Mouse (Mus musculus): ENCODE measurements around the gene Map6. TPM values are rescaled to one million over a fixed set of nuclear protein-coding genes. Genes with fewer than 3 reads are reported as not detected.

Map6 gene
- total RNA-seq (2021), result 10 to 100 TPM; 15.7 to 19.9 TPM
- long read RNA-seq, experiment 1, full-length matches to known transcripts, result 4 of 5 reads
- long read RNA-seq, experiment 1, partial matches to known transcripts, result 0 of 5 reads
- long read RNA-seq, experiment 1, other reads (novel, unspliced or antisense), result 1 of 5 reads
- long read RNA-seq, experiment 2, full-length matches to known transcripts, result 15 of 20 reads
- long read RNA-seq, experiment 2, partial matches to known transcripts, result 3 of 20 reads
- long read RNA-seq, experiment 2, other reads (novel, unspliced or antisense), result 2 of 20 reads

DNA sequence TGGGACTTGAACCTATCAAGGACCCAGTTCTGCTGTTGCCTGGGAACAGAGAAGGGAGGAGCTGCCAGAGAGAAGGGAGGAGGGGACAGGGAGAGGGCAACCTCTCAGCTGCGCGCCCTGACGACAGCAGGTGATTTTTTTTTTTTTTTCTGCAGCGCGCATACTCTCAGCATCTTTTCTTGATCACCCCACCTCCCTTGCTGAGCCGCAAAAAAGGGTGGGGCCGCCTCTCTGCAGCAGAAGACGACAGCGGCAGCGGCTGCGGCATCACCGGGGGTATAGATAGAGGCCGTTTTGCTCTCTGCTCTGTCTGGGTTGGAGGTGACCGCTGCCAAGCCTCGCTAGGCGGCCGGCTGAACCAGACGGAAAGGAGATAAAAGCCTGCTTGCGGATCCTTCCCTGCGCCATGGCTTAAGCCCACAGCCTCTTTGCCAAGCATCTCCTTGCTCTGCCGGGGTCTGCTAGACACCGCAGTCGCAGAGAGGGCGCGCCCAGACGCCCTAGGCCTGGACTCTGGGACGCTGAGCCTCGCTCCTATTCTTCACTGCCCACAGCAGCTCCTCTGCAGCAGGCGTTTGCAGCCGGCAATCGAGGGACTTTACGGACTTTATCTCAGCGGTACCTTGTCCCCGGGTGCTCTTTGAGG, at the start of gene Map6:
Gene Map6 (plus strand): TSS at position 197 of the 646 bp plus-strand sequence.
- no peak for DNase-seq (ENCODE audit: low spot score in 2 of 2)

GRCm38 (mm10) chr7:99224225-99224624, 43.0 kb upstream of the Map6 start:
- no peak for DNase-seq (ENCODE audit: low spot score in 2 of 2)

DNA sequence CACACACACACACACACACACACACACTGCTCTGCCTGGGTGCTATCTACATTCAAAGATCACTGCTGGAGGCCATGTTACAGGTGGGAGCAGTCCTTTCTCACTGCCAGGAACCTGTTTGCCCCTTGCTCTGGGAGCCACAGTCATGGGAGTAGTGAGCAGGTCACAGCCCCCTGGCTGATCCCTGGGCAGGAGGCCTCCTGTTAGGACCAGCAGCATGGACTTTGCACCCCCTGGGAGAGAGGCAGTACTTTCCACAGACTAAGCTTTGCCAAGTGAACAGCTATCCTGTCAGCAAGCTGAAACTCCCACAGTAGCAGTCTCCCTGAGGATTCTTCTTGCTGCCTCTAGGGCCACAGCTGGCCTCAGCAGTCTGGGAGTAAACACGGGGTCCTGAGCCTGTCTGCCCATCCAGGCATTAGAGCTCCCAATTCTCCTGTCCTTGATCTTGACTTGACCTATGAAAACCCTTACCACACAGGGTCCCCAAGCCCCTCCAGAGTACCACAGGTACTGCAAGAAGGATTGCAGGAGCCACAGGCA, 42.5 kb upstream of the Map6 start:
- no peak for DNase-seq (ENCODE audit: low spot score in 2 of 2)

DNA sequence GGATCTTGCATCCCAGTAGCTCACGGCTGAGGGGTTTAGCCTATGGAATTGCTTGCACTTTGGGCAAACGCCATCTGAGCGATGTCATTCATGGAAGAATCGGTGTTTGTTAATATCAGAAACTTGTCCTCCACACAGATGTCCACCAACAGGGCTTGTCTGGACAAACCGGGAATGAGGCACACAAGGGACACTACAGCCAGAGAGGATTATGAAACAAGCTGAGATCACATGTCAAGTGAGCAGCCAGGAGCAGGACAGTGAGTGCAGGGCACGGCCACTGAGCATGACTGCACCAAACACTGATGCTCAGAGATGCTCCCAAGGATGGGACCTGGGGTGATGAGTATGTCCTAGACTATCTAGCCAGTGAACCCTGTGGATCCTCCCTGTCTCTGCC, 41.8 kb upstream of the Map6 start:
- DNase-seq (ENCODE audit: low spot score in 2 of 2), result no peak

GRCm38 (mm10) chr7:99226662-99227061, 40.6 kb upstream of the Map6 start:
- no peak for DNase-seq (ENCODE audit: low spot score in 2 of 2)

- DNase-seq (ENCODE audit: low spot score in 2 of 2), result no peak
Measured at GRCm38 (mm10) chr7:99227267-99227666, 40.0 kb upstream of the Map6 start.

- DNase-seq (ENCODE audit: low spot score in 2 of 2), result no peak
Measured at GRCm38 (mm10) chr7:99228825-99229224, 38.4 kb upstream of the Map6 start.

DNA sequence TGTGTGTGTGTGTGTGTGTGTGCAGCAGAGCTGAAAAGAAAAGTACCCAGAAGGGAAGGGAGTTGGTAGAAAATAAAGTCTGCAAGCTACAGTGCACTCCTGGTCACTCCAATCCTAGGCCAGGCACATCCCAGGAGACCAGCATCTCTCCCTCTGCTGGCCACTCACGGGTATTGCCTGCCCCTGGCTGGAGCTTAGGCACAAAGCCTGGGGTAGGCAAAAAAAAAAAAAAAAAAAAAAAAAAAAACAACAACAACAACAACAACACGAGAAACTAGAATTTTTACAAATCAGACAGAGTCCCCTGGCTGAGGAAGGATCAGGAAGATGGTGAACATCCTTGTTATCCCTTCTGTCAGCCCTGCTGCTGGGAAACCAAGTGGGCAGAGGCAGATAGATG, 37.8 kb upstream of the Map6 start:
- DNase-seq (ENCODE audit: low spot score in 2 of 2), result no peak

GRCm38 (mm10) chr7:99230061-99230747, 37.0 kb upstream of the Map6 start:
- DNase-seq (ENCODE audit: low spot score in 2 of 2), result no peak

- no peak for DNase-seq (ENCODE audit: low spot score in 2 of 2)
Measured at GRCm38 (mm10) chr7:99232571-99232970, 34.7 kb upstream of the Map6 start.

GRCm38 (mm10) chr7:99234916-99235315, 32.3 kb upstream of the Map6 start:
- no peak for DNase-seq (ENCODE audit: low spot score in 2 of 2)

DNA sequence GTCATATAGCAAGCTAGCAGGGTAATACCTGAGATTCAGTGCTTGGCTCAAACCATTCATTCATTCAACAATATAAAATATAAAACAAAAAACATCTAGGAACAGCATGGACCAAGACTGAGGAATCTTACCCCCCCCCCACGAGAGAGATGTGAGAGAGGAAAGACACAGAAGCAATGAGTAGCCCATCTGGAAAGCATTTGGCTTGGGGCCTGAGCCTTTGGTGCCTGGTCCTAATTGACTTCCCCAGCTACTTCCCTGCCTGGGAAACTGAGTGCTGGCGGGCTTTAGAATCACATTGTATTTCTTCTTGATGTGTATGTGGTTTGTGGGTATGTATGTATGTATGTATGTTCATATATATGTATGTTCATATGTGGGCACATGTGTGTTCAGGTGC, 31.6 kb upstream of the Map6 start:
- DNase-seq (ENCODE audit: low spot score in 2 of 2), result no peak

GRCm38 (mm10) chr7:99236888-99237660, 30.2 kb upstream of the Map6 start:
- no peak for DNase-seq (ENCODE audit: low spot score in 2 of 2)

DNA sequence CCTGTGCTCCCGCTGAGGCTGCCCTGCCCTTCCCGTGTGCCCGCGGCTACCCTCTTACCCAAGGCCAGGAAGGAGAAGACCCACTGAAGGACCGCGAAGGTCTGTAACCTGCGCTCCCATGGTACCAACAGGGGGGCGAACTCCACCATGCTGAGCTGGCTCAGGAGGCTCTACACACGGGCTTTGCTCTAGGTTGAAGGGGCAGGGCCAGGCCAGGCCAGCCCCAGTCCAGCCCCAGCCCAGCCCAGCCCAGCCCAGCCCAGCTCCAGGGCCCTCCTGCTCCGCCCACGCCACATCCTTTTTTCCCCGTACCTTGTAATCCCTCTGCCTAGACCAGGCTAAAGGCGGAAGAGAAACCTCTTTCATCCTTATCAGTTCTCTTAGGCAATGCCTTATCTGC, 28.8 kb upstream of the Map6 start, which contains the start of gene Mogat2:
Gene Mogat2 (minus strand): TSS at position 203 of the 400 bp plus-strand sequence.
- DNase-seq (ENCODE audit: low spot score in 2 of 2), result no peak

GRCm38 (mm10) chr7:99242097-99242496, 25.1 kb upstream of the Map6 start:
- no peak for DNase-seq (ENCODE audit: low spot score in 2 of 2)

DNA sequence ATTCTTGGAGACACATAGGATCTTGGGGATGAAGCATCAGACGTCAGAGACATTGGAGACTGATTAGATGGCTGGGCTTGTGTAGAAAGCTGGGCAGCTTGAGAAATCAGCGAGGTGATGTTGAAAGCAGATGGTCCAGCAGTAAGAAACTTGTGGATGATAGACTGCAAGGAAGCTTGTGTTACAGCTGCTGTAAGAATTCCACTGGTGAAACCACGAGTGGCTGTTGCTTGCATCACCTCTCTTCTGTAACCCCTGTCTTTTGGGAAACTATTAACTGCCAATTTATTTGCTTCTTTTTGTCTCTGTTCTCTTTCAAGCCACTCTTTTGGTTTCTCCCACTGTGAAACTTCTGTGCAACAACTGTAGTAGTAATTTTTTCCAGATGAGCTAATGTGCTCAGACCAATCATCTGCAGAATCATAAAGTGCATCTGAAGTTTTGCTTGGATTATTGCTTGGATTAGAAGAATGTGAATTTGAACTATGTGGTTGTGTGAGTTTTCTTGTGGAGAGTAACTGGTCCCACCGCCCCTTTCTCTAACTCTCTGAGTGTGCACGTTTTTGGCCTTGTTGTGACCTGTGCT, 19.0 kb upstream of the Map6 start:
- no peak for DNase-seq (ENCODE audit: low spot score in 2 of 2)

DNA sequence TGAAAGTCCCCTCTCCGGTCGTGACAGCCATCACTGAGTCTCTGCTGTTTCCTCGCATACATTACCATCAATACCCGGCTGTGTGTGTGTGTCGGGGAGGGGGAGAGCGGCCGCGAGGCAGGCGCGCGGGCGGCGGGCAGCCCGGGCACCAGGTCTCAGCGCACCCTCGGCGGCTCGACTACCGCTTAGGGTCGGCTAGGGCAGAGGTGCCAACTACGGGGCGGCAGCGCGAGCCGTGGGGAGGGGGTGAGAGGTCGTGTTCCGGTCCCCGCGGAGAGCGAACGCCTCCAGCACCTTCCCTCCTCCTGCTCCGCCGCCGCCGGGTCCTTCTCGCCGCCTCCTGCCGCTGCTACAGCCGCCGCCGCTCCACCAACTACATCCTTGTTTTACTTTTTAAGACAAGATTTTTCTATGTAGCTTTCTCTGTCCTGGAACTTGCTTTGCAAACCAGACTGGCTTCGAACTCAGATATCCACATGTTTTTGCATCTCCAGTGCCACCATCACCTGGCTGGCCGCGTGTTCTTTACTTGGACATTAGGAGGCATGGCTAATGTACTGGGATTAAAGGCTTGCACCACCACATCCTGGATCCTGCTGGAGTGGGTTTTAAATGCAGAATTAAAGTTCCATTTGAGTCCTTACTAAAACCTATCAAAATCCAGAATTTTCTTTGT, 18.2 kb upstream of the Map6 start:
- no peak for DNase-seq (ENCODE audit: low spot score in 2 of 2)

GRCm38 (mm10) chr7:99249582-99249911, 17.7 kb upstream of the Map6 start:
- DNase-seq (ENCODE audit: low spot score in 2 of 2), result no peak

DNA sequence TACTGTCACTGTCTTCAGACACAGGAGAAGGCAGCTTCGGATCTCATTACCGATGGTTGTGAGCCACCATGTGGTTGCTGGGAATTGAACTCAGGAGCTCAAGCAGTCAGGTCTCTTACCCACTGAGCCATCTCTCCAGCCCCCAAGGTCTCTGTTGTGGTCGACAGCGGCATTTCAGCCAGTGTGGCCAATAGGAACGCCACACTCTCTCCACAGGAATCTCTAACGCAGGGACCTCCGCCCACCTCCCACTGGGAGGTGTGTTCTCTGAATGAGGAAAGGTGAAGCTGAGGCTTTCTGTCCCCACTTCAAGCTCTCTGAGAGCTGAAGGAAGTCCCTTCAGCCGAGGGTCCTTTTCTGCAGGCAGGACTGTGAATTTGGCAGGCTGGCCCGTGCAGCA, 16.9 kb upstream of the Map6 start:
- DNase-seq (ENCODE audit: low spot score in 2 of 2), result no peak

DNA sequence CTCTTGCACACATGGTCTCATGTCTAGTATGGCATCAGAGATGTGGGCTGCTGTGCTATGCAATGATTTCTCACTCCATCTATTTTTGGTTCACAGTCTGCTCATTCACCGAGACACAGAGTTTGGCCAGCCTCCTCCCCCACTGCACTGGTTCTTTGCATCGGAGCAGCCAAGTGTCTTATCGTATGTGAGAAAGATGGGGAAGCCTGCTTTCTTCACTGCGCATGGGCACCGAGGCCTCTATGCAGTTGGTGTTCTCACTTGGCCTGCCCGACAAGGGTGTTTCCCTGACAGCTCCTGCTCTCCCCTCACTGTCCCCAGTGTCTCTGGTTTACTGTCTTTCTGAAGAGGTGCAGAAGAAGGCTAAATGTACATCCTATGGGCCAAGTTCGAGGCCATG, 12.2 kb upstream of the Map6 start:
- DNase-seq (ENCODE audit: low spot score in 2 of 2), result no peak

DNA sequence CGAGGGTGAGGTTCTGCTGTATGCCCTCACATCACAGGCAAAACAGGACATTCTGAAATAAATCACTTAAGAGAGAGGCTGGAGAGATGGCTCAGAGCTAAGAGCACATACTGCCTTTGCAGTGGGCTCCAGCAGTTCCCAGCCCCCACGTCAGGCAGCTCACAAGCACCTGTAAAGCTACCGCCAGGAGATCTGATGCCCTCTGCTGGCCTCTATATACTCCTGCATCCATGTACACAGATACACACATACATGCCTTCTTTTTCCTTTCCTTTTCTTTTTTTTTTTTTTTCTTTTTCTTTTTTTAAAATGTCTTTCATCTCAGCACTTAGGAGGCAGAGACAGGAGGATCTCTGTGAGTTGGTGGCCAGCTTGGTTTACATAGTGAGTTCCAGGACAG, 5.3 kb upstream of the Map6 start:
- DNase-seq (ENCODE audit: low spot score in 2 of 2), result no peak
